Mouse (Mus musculus): ENCODE results near the gene Taf9. TPM values are rescaled to one million over a fixed set of nuclear protein-coding genes. Genes with fewer than 3 reads are reported as not detected.

The Taf9 gene
- polyA plus RNA-seq, 1 experiment, result 0.63 TPM

GRCm38 (mm10) chr13:100698866-100699265 is 47.5 kb downstream of the Taf9 start:
- peaks cover 44% of the 10 kb centered on the region for H3K36me3 ChIP-seq (ENCODE audit: control insufficient read depth, insufficient read depth, low read length)
- H3K27ac ChIP-seq (ENCODE audit: insufficient read depth, low read depth, low read length), result no peak overlapping the region
- 93% methylated on average over 10 of the region's 10 CpGs for WGBS
- H3K4me1 ChIP-seq (ENCODE audit: control insufficient read depth, insufficient read depth, insufficient read length, low read length), result no peaks in the 10 kb centered on the region
- H3K27me3 ChIP-seq (ENCODE audit: control insufficient read depth, insufficient read depth, low read length), result no peaks in the 10 kb centered on the region
- no peak for TF ChIP-seq CTCF (IDR thresholded peaks at IDR 0.05; ENCODE audit: extremely low read depth, insufficient read length, insufficient replicate concordance, low read depth, low read length)
- TF ChIP-seq POLR2A (IDR thresholded peaks at IDR 0.05; ENCODE audit: low read depth, low read length), result no peak
- no peak overlapping the region for H3K4me3 ChIP-seq (ENCODE audit: low read depth, low read length)

GRCm38 (mm10) chr13:100703468-100703867 is 52.1 kb downstream of the Taf9 start:
- TF ChIP-seq POLR2A (IDR thresholded peaks at IDR 0.05; ENCODE audit: low read depth, low read length) (no peak), CTCF (IDR thresholded peaks at IDR 0.05; ENCODE audit: extremely low read depth, insufficient read length, insufficient replicate concordance, low read depth, low read length) (no peak)
- Histone ChIP-seq H3K36me3 (ENCODE audit: control insufficient read depth, insufficient read depth, low read length) (peaks cover 56% of the 10 kb centered on the region), H3K27me3 (ENCODE audit: control insufficient read depth, insufficient read depth, low read length) (no peaks in the 10 kb centered on the region), H3K4me1 (ENCODE audit: control insufficient read depth, insufficient read depth, insufficient read length, low read length) (no peaks in the 10 kb centered on the region), H3K4me3 (ENCODE audit: low read depth, low read length) (no peak overlapping the region), H3K27ac (ENCODE audit: insufficient read depth, low read depth, low read length) (no peak overlapping the region)
- WGBS, result 96% methylated on average over 2 of the region's 2 CpGs

Other genes starting within 250 kb of the Taf9 start
- gene Naip1, start 198.7 kb upstream of the Taf9 start, polyA plus RNA-seq (2012; rRNA removed), result 3.7 and 7.6 TPM in 2 replicates
- 4.3 and 9.1 TPM in 2 replicates for gene Gtf2h2, start 159.0 kb upstream of the Taf9 start, polyA plus RNA-seq (2012; rRNA removed)
- 7.4 and 23.3 TPM in 2 replicates for gene Ocln, start 98.9 kb upstream of the Taf9 start, polyA plus RNA-seq (2012; rRNA removed)
- 8.0 and 18.3 TPM in 2 replicates for gene Marveld2, start 34.6 kb upstream of the Taf9 start, polyA plus RNA-seq (2012; rRNA removed)
- 5.5 and 10.0 TPM in 2 replicates for gene Ak6, start 600 bp upstream of the Taf9 start, polyA plus RNA-seq (2012; rRNA removed)
- gene Rad17, start 528 bp upstream of the Taf9 start, polyA plus RNA-seq (2012; rRNA removed), result 0.42 and 0.75 TPM in 2 replicates
- gene Ccdc125, start 18.1 kb downstream of the Taf9 start, polyA plus RNA-seq (2012; rRNA removed), result 0.39 and 0.41 TPM in 2 replicates
- gene Cdk7, start 79.4 kb downstream of the Taf9 start, polyA plus RNA-seq (2012; rRNA removed), result 2.9 and 6.9 TPM in 2 replicates
- 28.9 and 50.7 TPM in 2 replicates for gene Mrps36, start 93.1 kb downstream of the Taf9 start, polyA plus RNA-seq (2012; rRNA removed)
- 0.33 TPM in 1 of 2 replicates, not detected in the other for gene Cenph, start 124.3 kb downstream of the Taf9 start, polyA plus RNA-seq (2012; rRNA removed)
- gene Ccnb1, start 135.0 kb downstream of the Taf9 start, polyA plus RNA-seq (2012; rRNA removed), result 4.3 and 11.2 TPM in 2 replicates
- gene Slc30a5, start 181.8 kb downstream of the Taf9 start, polyA plus RNA-seq (2012; rRNA removed), result 14.0 and 24.7 TPM in 2 replicates